Mouse (Mus musculus): ENCODE results near the gene Serpinb9e. TPM values are rescaled to one million over a fixed set of nuclear protein-coding genes. Genes with fewer than 3 reads are reported as not detected.
"Not testable (repeated sequence)": the region's sequence is repeated elsewhere in the genome, so short reads cannot be mapped to it uniquely, and the experiment has no call there.

Serpinb9e gene
- polyA plus RNA-seq (2015; fragmentation: Nextera tagmentation; extraction: Ambion mirVana), result not detected in 2 replicates

- peaks cover 11% of the 10 kb centered on the region for H3K9me3 ChIP-seq
- not testable (repeated sequence) for H3K4me2 ChIP-seq (replicated peaks); ATAC-seq (replicated peaks); H3K4me3 ChIP-seq; H3K9ac ChIP-seq (replicated peaks); H3K36me3 ChIP-seq; H3K4me1 ChIP-seq; H3K27ac ChIP-seq (replicated peaks); H3K27me3 ChIP-seq
- WGBS, result 96% methylated on average over 2 of the region's 2 CpGs
Observed at GRCm38 (mm10) chr13:33249312-33249711, at the start of gene Serpinb9e. TSS of gene Serpinb9e (plus strand) at chr13:33249612.

- Histone ChIP-seq H3K4me1 (no peaks in the 10 kb centered on the region), H3K9me3 (no peaks in the 10 kb centered on the region; the same call in 1 of the 2 replicates), H3K36me3 (no peaks in the 10 kb centered on the region), H3K27ac (replicated peaks) (no peak overlapping the region), H3K27me3 (no peaks in the 10 kb centered on the region), H3K4me3 (no peak overlapping the region), H3K9ac (replicated peaks) (no peak overlapping the region), H3K4me2 (replicated peaks) (no peak overlapping the region)
- no peak for ATAC-seq (replicated peaks)
- 60% methylated on average over 2 of the region's 2 CpGs for WGBS
Observed at GRCm38 (mm10) chr13:33199740-33200139, 49.7 kb upstream of the Serpinb9e start.

DNA sequence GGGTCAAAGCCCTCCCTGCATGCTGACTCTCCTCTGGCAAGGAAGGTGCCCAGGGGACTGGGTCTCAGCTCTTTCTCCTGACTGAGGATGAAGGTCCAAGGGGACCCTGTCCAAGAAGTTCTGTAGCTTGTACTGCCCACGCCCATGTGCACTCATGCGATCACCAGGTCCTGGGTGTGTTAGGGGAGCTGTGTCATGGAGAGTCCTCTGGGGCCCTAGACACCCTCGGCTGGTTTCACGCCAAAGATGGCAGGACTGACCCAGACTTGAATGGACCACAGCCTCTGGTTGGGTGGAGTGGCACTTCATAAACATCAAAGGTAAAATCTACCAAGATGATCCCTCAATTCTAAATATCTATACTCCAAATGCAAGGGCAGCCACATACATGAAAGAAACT lies 59.2 kb downstream of the Serpinb9e start:
- not testable (repeated sequence) for H3K9me3 ChIP-seq; H3K9ac ChIP-seq (replicated peaks); H3K4me2 ChIP-seq (replicated peaks); ATAC-seq (replicated peaks); H3K27me3 ChIP-seq; H3K4me1 ChIP-seq; H3K36me3 ChIP-seq; H3K4me3 ChIP-seq; H3K27ac ChIP-seq (replicated peaks)
- 83% methylated on average over 4 of the region's 4 CpGs for WGBS

Other genes starting within 250 kb of the Serpinb9e start
- 0.98 and 1.5 TPM in 2 replicates for gene Serpinb9, start 246.4 kb upstream of the Serpinb9e start, polyA plus RNA-seq (2015; fragmentation: Nextera tagmentation; extraction: Ambion mirVana)
- gene Serpinb9b, start 222.2 kb upstream of the Serpinb9e start, polyA plus RNA-seq (2015; fragmentation: Nextera tagmentation; extraction: Ambion mirVana), result 0.28 and 0.34 TPM in 2 replicates
- gene Serpinb1b, start 171.0 kb upstream of the Serpinb9e start, polyA plus RNA-seq (2015; fragmentation: Nextera tagmentation; extraction: Ambion mirVana), result 3.1 and 4.9 TPM in 2 replicates
- not detected in 2 replicates for gene Serpinb9c, start 89.9 kb upstream of the Serpinb9e start, polyA plus RNA-seq (2015; fragmentation: Nextera tagmentation; extraction: Ambion mirVana)
- gene Serpinb9d, start 56.7 kb upstream of the Serpinb9e start, polyA plus RNA-seq (2015; fragmentation: Nextera tagmentation; extraction: Ambion mirVana), result not detected in 2 replicates
- gene Serpinb9f, start 74.5 kb downstream of the Serpinb9e start, polyA plus RNA-seq (2015; fragmentation: Nextera tagmentation; extraction: Ambion mirVana), result not detected in 2 replicates
- not detected in 2 replicates for gene Gm11397, start 146.1 kb downstream of the Serpinb9e start, polyA plus RNA-seq (2015; fragmentation: Nextera tagmentation; extraction: Ambion mirVana)
- not detected in 2 replicates for gene Serpinb9g, start 235.2 kb downstream of the Serpinb9e start, polyA plus RNA-seq (2015; fragmentation: Nextera tagmentation; extraction: Ambion mirVana)

Data from forebrain, embryonic 15.5 days (tissue).